Mouse (Mus musculus): ENCODE data around the gene Fam124a. TPM values are rescaled to one million over a fixed set of nuclear protein-coding genes. Genes with fewer than 3 reads are reported as not detected.

Gene Fam124a
- polyA plus RNA-seq, 1 experiment from 2014 or later = 3.7 TPM

GRCm38 (mm10) chr14:62648405-62648804 is 92.9 kb downstream of the Fam124a start:
- Histone ChIP-seq H3K9me3 (ENCODE audit: control insufficient read depth, low read length) (no peaks in the 10 kb centered on the region), H3K36me3 (ENCODE audit: control insufficient read depth, insufficient read depth, low read length) (no peaks in the 10 kb centered on the region), H3K4me1 (replicated peaks; ENCODE audit: control insufficient read depth, insufficient read depth) (no peaks in the 10 kb centered on the region), H3K9ac (ENCODE audit: low read length) (no peak overlapping the region), H3K27ac (replicated peaks) (no peak overlapping the region), H3K4me2 (replicated peaks; ENCODE audit: low read depth) (no peak overlapping the region), H3K4me3 (ENCODE audit: low read depth, low read length) (no peak overlapping the region), H3K27me3 (ENCODE audit: control insufficient read depth, insufficient read depth, low read length) (no peaks in the 10 kb centered on the region)
- ATAC-seq (ENCODE audit: low FRiP score, low TSS enrichment) (no peak), DNase-seq (ENCODE audit: low spot score) (no peak)
- WGBS = 85% methylated on average over 6 of the region's 6 CpGs
- no peak for TF ChIP-seq CTCF (IDR thresholded peaks at IDR 0.05; ENCODE audit: low read depth)
- no peak for TF ChIP-seq EP300 (optimal IDR thresholded peaks at IDR 0.05)

- ATAC-seq (ENCODE audit: low FRiP score, low TSS enrichment) (no peak), DNase-seq (ENCODE audit: low spot score) (no peak)
- H3K4me3 ChIP-seq (ENCODE audit: low read depth, low read length) = no peak overlapping the region
- H3K9me3 ChIP-seq (ENCODE audit: control insufficient read depth, low read length) = no peaks in the 10 kb centered on the region
- no peak overlapping the region for H3K4me2 ChIP-seq (replicated peaks; ENCODE audit: low read depth)
- 63% methylated on average over 3 of the region's 3 CpGs for WGBS
- H3K9ac ChIP-seq (ENCODE audit: low read length) = no peak overlapping the region
- no peaks in the 10 kb centered on the region for H3K27me3 ChIP-seq (ENCODE audit: control insufficient read depth, insufficient read depth, low read length)
- H3K4me1 ChIP-seq (replicated peaks; ENCODE audit: control insufficient read depth, insufficient read depth) = no peaks in the 10 kb centered on the region
- TF ChIP-seq CTCF (IDR thresholded peaks at IDR 0.05; ENCODE audit: low read depth) (no peak), EP300 (optimal IDR thresholded peaks at IDR 0.05) (no peak)
- no peak overlapping the region for H3K27ac ChIP-seq (replicated peaks)
- H3K36me3 ChIP-seq (ENCODE audit: control insufficient read depth, insufficient read depth, low read length) = no peaks in the 10 kb centered on the region
Observed at GRCm38 (mm10) chr14:62650376-62650775, 94.8 kb downstream of the Fam124a start.

GRCm38 (mm10) chr14:62651771-62652170 is 96.2 kb downstream of the Fam124a start:
- Histone ChIP-seq H3K4me2 (replicated peaks; ENCODE audit: low read depth) (no peak overlapping the region), H3K9me3 (ENCODE audit: control insufficient read depth, low read length) (no peaks in the 10 kb centered on the region), H3K9ac (ENCODE audit: low read length) (no peak overlapping the region), H3K4me3 (ENCODE audit: low read depth, low read length) (no peak overlapping the region), H3K36me3 (ENCODE audit: control insufficient read depth, insufficient read depth, low read length) (no peaks in the 10 kb centered on the region), H3K27me3 (ENCODE audit: control insufficient read depth, insufficient read depth, low read length) (no peaks in the 10 kb centered on the region), H3K27ac (replicated peaks) (no peak overlapping the region), H3K4me1 (replicated peaks; ENCODE audit: control insufficient read depth, insufficient read depth) (no peaks in the 10 kb centered on the region)
- 84% methylated on average over 3 of the region's 3 CpGs for WGBS
- no peak for ATAC-seq (ENCODE audit: low FRiP score, low TSS enrichment)
- TF ChIP-seq EP300 (optimal IDR thresholded peaks at IDR 0.05) (no peak), CTCF (IDR thresholded peaks at IDR 0.05; ENCODE audit: low read depth) (no peak)
- DNase-seq (ENCODE audit: low spot score) = no peak

- H3K9me3 ChIP-seq (ENCODE audit: control insufficient read depth, low read length) = no peaks in the 10 kb centered on the region
- no peak overlapping the region for H3K4me2 ChIP-seq (replicated peaks; ENCODE audit: low read depth)
- H3K36me3 ChIP-seq (ENCODE audit: control insufficient read depth, insufficient read depth, low read length) = no peaks in the 10 kb centered on the region
- H3K4me1 ChIP-seq (replicated peaks; ENCODE audit: control insufficient read depth, insufficient read depth) = no peaks in the 10 kb centered on the region
- ATAC-seq (ENCODE audit: low FRiP score, low TSS enrichment) = no peak
- WGBS = 79% methylated on average over 7 of the region's 7 CpGs
- no peaks in the 10 kb centered on the region for H3K27me3 ChIP-seq (ENCODE audit: control insufficient read depth, insufficient read depth, low read length)
- no peak overlapping the region for H3K9ac ChIP-seq (ENCODE audit: low read length)
- H3K27ac ChIP-seq (replicated peaks) = no peak overlapping the region
- TF ChIP-seq CTCF (IDR thresholded peaks at IDR 0.05; ENCODE audit: low read depth) (no peak), EP300 (optimal IDR thresholded peaks at IDR 0.05) (no peak)
- no peak overlapping the region for H3K4me3 ChIP-seq (ENCODE audit: low read depth, low read length)
- DNase-seq (ENCODE audit: low spot score) = no peak
Observed at GRCm38 (mm10) chr14:62655996-62656395, 100.5 kb downstream of the Fam124a start.

GRCm38 (mm10) chr14:62657469-62657868 is 101.9 kb downstream of the Fam124a start:
- no peaks in the 10 kb centered on the region for H3K4me1 ChIP-seq (replicated peaks; ENCODE audit: control insufficient read depth, insufficient read depth)
- 57% methylated on average over 3 of the region's 3 CpGs for WGBS
- TF ChIP-seq EP300 (optimal IDR thresholded peaks at IDR 0.05) = no peak
- TF ChIP-seq CTCF (IDR thresholded peaks at IDR 0.05; ENCODE audit: low read depth) = no peak
- H3K9ac ChIP-seq (ENCODE audit: low read length) = no peak overlapping the region
- DNase-seq (ENCODE audit: low spot score) = no peak
- no peaks in the 10 kb centered on the region for H3K36me3 ChIP-seq (ENCODE audit: control insufficient read depth, insufficient read depth, low read length)
- no peak overlapping the region for H3K4me3 ChIP-seq (ENCODE audit: low read depth, low read length)
- no peaks in the 10 kb centered on the region for H3K27me3 ChIP-seq (ENCODE audit: control insufficient read depth, insufficient read depth, low read length)
- H3K27ac ChIP-seq (replicated peaks) = no peak overlapping the region
- ATAC-seq (ENCODE audit: low FRiP score, low TSS enrichment) = no peak
- no peak overlapping the region for H3K4me2 ChIP-seq (replicated peaks; ENCODE audit: low read depth)
- no peaks in the 10 kb centered on the region for H3K9me3 ChIP-seq (ENCODE audit: control insufficient read depth, low read length)

Other genes with a start within 250 kb of the Fam124a start
- not detected in 2 replicates for gene Gucy1b2, start 99.4 kb upstream of the Fam124a start, polyA plus RNA-seq (2015; fragmentation: Nextera tagmentation; extraction: Ambion mirVana)
- not detected in 2 replicates for gene Gm4131, start 11.2 kb downstream of the Fam124a start, polyA plus RNA-seq (2015; fragmentation: Nextera tagmentation; extraction: Ambion mirVana)
- gene Serpine3, start 107.9 kb downstream of the Fam124a start, polyA plus RNA-seq (2015; fragmentation: Nextera tagmentation; extraction: Ambion mirVana) = not detected in 2 replicates
- gene Ints6, start 205.4 kb downstream of the Fam124a start, polyA plus RNA-seq (2015; fragmentation: Nextera tagmentation; extraction: Ambion mirVana) = 6.7 and 10.3 TPM in 2 replicates